Mouse (Mus musculus) E14TG2a.4 (cell line): ENCODE measurements around the gene Ncmap.
A peak's percentile ranks its signal among the peaks of the same experiment; 100 is the strongest.

Experiments
- H3K27me3 ChIP-seq: 2 replicates; pipeline ENCODE4 v1.6.1; 2014; ENCODE audit warnings: low read length, control low read depth; ENCODE audit not compliant: insufficient read depth
- H3K36me3 ChIP-seq: 2 replicates; pipeline ENCODE4 v1.6.1; 2014; ENCODE audit warnings: low read length, control low read depth; ENCODE audit not compliant: insufficient read depth
- H3K4me1 ChIP-seq: replicated peaks from 2 replicates; pipeline ENCODE4 v1.6.1; 2014; ENCODE audit warnings: low read depth, low read length, control low read depth
- H3K4me3 ChIP-seq: replicated peaks from 2 replicates; pipeline ENCODE4 v1.5.1; 2014; ENCODE audit warnings: mild to moderate bottlenecking, low read length
- H3K9me3 ChIP-seq: 2 replicates; pipeline ENCODE4 v1.6.1; 2014; ENCODE audit warnings: low read length, control low read depth
- CTCF ChIP-seq: conservative IDR thresholded peaks from 2 replicates; pipeline ENCODE4 v1.5.1; 2014; ENCODE audit warnings: low read length
- NANOG ChIP-seq: IDR thresholded peaks from 2 replicates; pipeline ENCODE4 v1.6.1; 2014; ENCODE audit warnings: borderline replicate concordance, low read length, mixed read lengths
- POU5F1 ChIP-seq: IDR thresholded peaks from 2 replicates; pipeline ENCODE4 v1.6.1; 2014; ENCODE audit warnings: low read length, borderline replicate concordance

The Ncmap gene

GRCm38 (mm10) chr4:135395375-135395774 lies 2.7 kb downstream of the Ncmap start:
- TF ChIP-seq POU5F1, result no peak
- no peak for TF ChIP-seq CTCF
- TF ChIP-seq NANOG, result no peak
- H3K9me3 ChIP-seq, result peaks cover 7% of the 10 kb centered on the region

DNA sequence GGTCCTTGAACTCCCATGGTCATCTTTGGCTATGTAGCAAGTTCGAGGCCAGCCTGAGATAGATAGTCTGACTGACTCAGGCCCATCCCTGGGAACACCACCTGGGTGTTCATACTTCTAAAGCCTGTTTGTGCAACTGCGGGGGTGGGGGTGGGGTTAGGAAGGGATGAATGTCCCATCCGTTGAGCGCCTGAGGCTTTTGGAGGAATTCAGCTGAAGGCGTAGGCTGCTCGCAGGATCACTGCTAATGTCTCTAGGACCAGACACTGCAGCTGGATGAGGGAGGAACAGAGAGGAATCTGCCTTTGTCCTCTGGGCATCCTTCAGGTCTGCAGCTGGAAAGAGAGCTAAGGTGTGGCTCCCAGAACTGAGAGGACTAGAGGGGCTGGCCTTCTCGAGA lies 3.4 kb downstream of the Ncmap start:
- no peak overlapping the region for H3K4me3 ChIP-seq
- H3K36me3 ChIP-seq, result no peaks in the 10 kb centered on the region
- peaks cover 7% of the 10 kb centered on the region for H3K9me3 ChIP-seq
- H3K4me1 ChIP-seq, result peaks cover 56% of the 10 kb centered on the region
- H3K27me3 ChIP-seq, result peaks cover 27% of the 10 kb centered on the region
- TF ChIP-seq NANOG, result no peak
- TF ChIP-seq CTCF, result no peak
- no peak for TF ChIP-seq POU5F1

More at GRCm38 (mm10) chr4:135395375-135395774, 2.7 kb downstream of the Ncmap start:
- no peak overlapping the region for H3K4me3 ChIP-seq
- no peaks in the 10 kb centered on the region for H3K36me3 ChIP-seq
- H3K27me3 ChIP-seq, result peaks cover 27% of the 10 kb centered on the region
- peaks cover 49% of the 10 kb centered on the region for H3K4me1 ChIP-seq

DNA sequence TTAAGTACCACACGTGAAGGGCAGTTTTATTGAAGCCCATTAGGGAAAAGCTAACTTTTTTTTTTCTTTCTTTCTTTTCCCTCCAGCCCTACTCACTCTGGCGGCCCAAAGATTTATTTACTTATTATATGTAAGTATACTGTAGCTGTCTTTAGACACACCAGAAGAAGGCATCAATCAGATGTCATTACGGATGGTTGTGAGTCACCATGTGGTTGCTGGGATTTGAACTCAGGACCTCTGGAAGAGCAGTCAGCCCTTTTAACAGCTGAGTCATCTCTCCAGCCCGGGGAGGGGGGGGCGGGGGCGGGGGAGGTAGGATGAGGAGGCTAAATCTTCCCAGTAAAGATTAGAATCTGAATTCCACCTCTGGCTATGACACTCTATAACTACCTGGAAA lies 4.6 kb downstream of the Ncmap start:
- TF ChIP-seq CTCF (no peak), NANOG (no peak), POU5F1 (no peak)
- H3K27me3 ChIP-seq, result peaks cover 18% of the 10 kb centered on the region
- peaks cover 59% of the 10 kb centered on the region for H3K4me1 ChIP-seq
- no peak overlapping the region for H3K4me3 ChIP-seq
- peaks cover 7% of the 10 kb centered on the region for H3K9me3 ChIP-seq
- no peaks in the 10 kb centered on the region for H3K36me3 ChIP-seq

- Histone ChIP-seq H3K4me1 (peaks cover 54% of the 10 kb centered on the region), H3K4me3 (no peak overlapping the region), H3K36me3 (no peaks in the 10 kb centered on the region), H3K9me3 (peaks cover 7% of the 10 kb centered on the region), H3K27me3 (peaks cover 12% of the 10 kb centered on the region)
- TF ChIP-seq CTCF (no peak), POU5F1 (no peak), NANOG (no peak)
These were observed 5.2 kb downstream of the Ncmap start for GRCm38 (mm10) chr4:135392801-135393200.

DNA sequence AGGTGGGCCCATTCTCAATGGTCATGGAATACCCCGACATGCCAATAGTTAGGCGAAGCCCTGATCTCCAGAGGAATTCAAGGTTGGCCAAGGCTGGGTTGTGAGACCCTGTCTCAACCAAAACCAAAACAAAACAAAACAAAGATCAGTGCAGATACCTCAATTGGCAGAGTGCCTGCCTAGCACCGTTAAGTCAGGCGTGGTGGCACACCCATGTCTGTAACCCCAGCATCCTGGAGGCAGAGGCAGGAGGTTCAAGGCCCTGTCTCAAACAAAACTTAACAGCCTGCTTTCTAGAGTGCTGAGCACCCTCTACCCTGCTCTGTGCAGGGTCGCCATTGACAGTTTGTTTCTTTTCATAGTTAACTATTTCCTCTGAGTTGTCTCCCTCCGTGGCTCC lies 7.0 kb downstream of the Ncmap start:
- H3K9me3 ChIP-seq, result peaks cover 7% of the 10 kb centered on the region
- TF ChIP-seq POU5F1 (no peak), NANOG (no peak), CTCF (no peak)
- H3K4me1 ChIP-seq, result peaks cover 45% of the 10 kb centered on the region
- H3K36me3 ChIP-seq, result no peaks in the 10 kb centered on the region
- no peaks in the 10 kb centered on the region for H3K27me3 ChIP-seq
- H3K4me3 ChIP-seq, result no peak overlapping the region

DNA sequence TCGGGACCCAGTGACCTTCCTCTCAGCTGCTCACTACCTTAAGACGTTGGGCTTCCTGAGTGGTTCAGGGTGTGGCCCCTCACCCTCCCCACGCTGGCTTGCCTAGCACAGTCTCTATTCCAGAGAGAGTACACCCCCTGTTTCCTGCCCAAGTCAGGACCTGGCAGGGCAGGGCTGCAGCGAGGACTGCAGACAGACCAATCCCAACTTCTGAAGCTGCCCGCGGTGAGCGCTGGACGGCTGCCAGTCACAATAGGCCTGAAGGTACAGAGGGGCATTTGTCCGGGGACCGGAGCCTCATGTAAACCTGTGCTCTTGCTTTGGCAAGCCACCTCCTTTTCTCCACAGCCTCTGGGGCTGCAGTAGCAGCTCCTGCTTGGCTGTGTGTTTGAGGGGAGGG lies 12.4 kb downstream of the Ncmap start:
- TF ChIP-seq NANOG, result no peak
- TF ChIP-seq POU5F1, result no peak
- TF ChIP-seq CTCF, result no peak
- peak overlapping the region; percentile 48 for H3K4me3 ChIP-seq
- 0 out of 2 replicates have a peak, but pooled peaks cover 3% of the 10 kb centered on the region for H3K27me3 ChIP-seq
- peaks cover 59% of the 10 kb centered on the region for H3K4me1 ChIP-seq
- H3K36me3 ChIP-seq, result no peaks in the 10 kb centered on the region
- H3K9me3 ChIP-seq, result no peaks in the 10 kb centered on the region

GRCm38 (mm10) chr4:135382316-135382715 lies 15.7 kb downstream of the Ncmap start:
- Histone ChIP-seq H3K4me3 (no peak overlapping the region), H3K4me1 (peaks cover 48% of the 10 kb centered on the region), H3K27me3 (0 out of 2 replicates have a peak, but pooled peaks cover 3% of the 10 kb centered on the region), H3K36me3 (no peaks in the 10 kb centered on the region), H3K9me3 (no peaks in the 10 kb centered on the region)
- peak; percentile 43 for TF ChIP-seq CTCF
- TF ChIP-seq POU5F1, result no peak

GRCm38 (mm10) chr4:135381355-135381754 lies 16.7 kb downstream of the Ncmap start:
- H3K4me3 ChIP-seq, result 0 out of 2 replicates have a peak overlapping the region, but pooled peaks have one; percentile 13
- H3K9me3 ChIP-seq, result no peaks in the 10 kb centered on the region
- 0 out of 2 replicates have a peak, but pooled peaks cover 3% of the 10 kb centered on the region for H3K27me3 ChIP-seq
- no peaks in the 10 kb centered on the region for H3K36me3 ChIP-seq
- H3K4me1 ChIP-seq, result peaks cover 47% of the 10 kb centered on the region
- TF ChIP-seq CTCF (peak; percentile 42), POU5F1 (no peak)

GRCm38 (mm10) chr4:135377241-135377640 lies 20.8 kb downstream of the Ncmap start:
- no peak overlapping the region for H3K4me3 ChIP-seq
- TF ChIP-seq CTCF (no peak), NANOG (no peak), POU5F1 (no peak)
- peaks cover 16% of the 10 kb centered on the region for H3K4me1 ChIP-seq
- no peaks in the 10 kb centered on the region for H3K9me3 ChIP-seq
- no peaks in the 10 kb centered on the region for H3K36me3 ChIP-seq
- no peaks in the 10 kb centered on the region for H3K27me3 ChIP-seq
